Mouse (Mus musculus) forebrain, embryonic 12.5 days (tissue): ENCODE measurements around the gene Fundc1. TPM values are rescaled to one million over a fixed set of nuclear protein-coding genes. Genes with fewer than 3 reads are reported as not detected.
"Not testable (repeated sequence)": the region's sequence is repeated elsewhere in the genome, so short reads cannot be mapped to it uniquely, and the experiment has no call there.

Experiments
- ATAC-seq: fragments of 200-750 bp; cut with Nextera tagmentation; 2 replicates; pipeline ENCODE4 v1.8.0; 2017; ENCODE audit warnings: moderate TSS enrichment; ENCODE audit not compliant: low FRiP score
- H3K27ac ChIP-seq: fragments of 300-500 bp; sonication (generic); 2 replicates; pipeline ENCODE4 v1.5.1; 2016; ENCODE audit warnings: mild to moderate bottlenecking
- H3K27me3 ChIP-seq: fragments of 300-500 bp; sonication (generic); 2 replicates; pipeline ENCODE4 v1.6.1; 2016; ENCODE audit warnings: mild to moderate bottlenecking
- H3K36me3 ChIP-seq: fragments of 300-500 bp; sonication (generic); replicated peaks from 2 replicates; pipeline ENCODE4 v1.6.1; 2016; ENCODE audit warnings: mild to moderate bottlenecking
- H3K4me1 ChIP-seq: fragments of 300-500 bp; sonication (generic); 2 replicates; pipeline ENCODE4 v1.6.1; 2016
- H3K4me2 ChIP-seq: fragments of 300-500 bp; sonication (generic); 2 replicates; pipeline ENCODE4 v1.6.1; 2016; ENCODE audit warnings: mild to moderate bottlenecking, moderate library complexity
- H3K4me3 ChIP-seq: fragments of 300-500 bp; sonication (generic); replicated peaks from 2 replicates; pipeline ENCODE4 v1.5.1; 2016; ENCODE audit warnings: mild to moderate bottlenecking
- H3K9ac ChIP-seq: fragments of 300-500 bp; sonication (generic); 2 replicates; pipeline ENCODE4 v1.6.1; 2016; ENCODE audit warnings: mild to moderate bottlenecking
- H3K9me3 ChIP-seq: fragments of 300-500 bp; sonication (generic); 2 replicates; pipeline ENCODE4 v1.6.1; 2016
- WGBS: fragments of 180-500 bp; shearing (Covaris S2); methylation state at CpG from one replicate; pipeline ENCODE4 v1.1.7; 2016; 5-methylcytosine and 5-hydroxymethylcytosine counted together
- polyA plus RNA-seq: library from polyadenylated mRNA; unstranded; fragments of >200 nt; fragmentation: Nextera tagmentation; extraction: Ambion mirVana; gene quantifications from 2 replicates; pipeline ENCODE4 v1.2.1, GENCODE M21; 2016

Gene Fundc1
- polyA plus RNA-seq, result 56.0 and 56.5 TPM in 2 replicates

DNA sequence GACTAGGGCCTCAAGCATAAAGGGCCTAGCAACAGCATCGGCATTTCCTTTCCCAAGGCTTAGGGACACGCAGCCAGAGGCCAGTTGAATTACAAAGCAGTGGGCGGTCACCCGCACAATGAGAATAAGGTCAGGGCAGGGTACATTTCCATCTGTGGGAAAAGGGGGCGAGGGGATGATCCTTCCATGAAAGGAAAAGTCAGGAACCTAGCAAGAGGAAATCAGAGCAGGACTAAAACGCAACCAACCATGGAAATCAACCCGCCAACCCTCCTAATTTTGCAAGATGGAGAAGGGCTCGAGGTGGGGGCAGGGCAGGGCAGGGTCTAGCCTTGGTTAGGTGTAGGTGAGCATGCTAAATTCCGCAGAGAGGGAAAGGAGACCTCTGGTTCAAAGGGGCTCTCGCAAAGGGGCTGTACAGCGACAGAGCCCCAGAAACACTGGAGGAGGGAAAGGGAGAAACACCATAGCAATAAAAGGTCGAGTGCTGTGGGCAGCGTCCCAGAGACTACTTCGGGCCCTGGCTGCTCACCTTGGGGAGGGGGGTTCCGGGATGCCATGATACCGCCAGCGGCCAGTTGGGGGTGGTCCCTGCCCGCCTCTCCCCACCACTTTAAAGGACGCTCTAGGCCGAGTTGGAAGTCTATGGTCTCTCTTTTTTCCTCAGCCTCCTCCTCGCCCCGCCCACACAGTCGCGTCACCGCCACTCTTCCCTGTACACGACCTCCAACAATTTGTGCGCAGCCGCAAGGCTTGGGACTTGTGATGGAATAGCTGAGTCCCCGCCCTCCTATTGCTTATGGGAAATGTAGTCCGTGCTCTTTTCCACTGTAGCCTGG is at the start of gene Fundc1:
TSS of gene Fundc1 (minus strand) at position 705 of the 839 bp plus-strand sequence.
- no peaks in the 10 kb centered on the region for H3K4me1 ChIP-seq
- peak within 1 kb of the TSS; percentile 88 for H3K27ac ChIP-seq
- peak within 1 kb of the TSS; percentile 58 for H3K9ac ChIP-seq
- no peaks in the 10 kb centered on the region for H3K27me3 ChIP-seq
- H3K4me3 ChIP-seq, result peak within 1 kb of the TSS; percentile 44
- H3K9me3 ChIP-seq, result no peaks in the 10 kb centered on the region
- peak; percentile 98 for ATAC-seq
- H3K4me2 ChIP-seq, result peak within 1 kb of the TSS; percentile 48
- 9% methylated on average over 25 of the region's 30 CpGs for WGBS
- H3K36me3 ChIP-seq, result no peaks in the 10 kb centered on the region

DNA sequence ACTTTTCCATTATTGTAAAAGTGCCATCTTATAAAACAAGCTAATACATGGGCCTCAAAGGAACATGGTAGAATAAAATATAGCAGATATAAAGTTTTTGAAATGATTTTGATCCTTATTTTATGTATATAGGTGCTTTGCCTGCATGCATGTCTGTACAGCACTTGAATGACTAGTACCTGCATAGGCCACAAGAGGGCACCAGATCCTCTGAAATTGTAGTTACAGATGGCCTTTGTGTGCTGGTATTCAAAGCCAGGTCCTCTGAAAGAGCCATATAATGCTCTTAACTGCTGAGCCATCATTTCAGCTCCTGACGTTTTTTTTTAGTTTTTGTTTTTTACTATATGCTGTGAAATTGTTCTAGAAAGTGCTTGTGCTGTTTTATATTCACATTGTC is 39.1 kb upstream of the Fundc1 start:
- no peak overlapping the region for H3K4me2 ChIP-seq
- H3K27ac ChIP-seq, result no peak overlapping the region
- no peak overlapping the region for H3K9ac ChIP-seq
- H3K4me3 ChIP-seq, result no peak overlapping the region
- H3K4me1 ChIP-seq, result no peaks in the 10 kb centered on the region
- no peaks in the 10 kb centered on the region for H3K9me3 ChIP-seq
- WGBS, result 73% methylated on average over 1 of the region's 1 CpGs
- H3K36me3 ChIP-seq, result no peaks in the 10 kb centered on the region
- no peak for ATAC-seq
- H3K27me3 ChIP-seq, result no peaks in the 10 kb centered on the region

DNA sequence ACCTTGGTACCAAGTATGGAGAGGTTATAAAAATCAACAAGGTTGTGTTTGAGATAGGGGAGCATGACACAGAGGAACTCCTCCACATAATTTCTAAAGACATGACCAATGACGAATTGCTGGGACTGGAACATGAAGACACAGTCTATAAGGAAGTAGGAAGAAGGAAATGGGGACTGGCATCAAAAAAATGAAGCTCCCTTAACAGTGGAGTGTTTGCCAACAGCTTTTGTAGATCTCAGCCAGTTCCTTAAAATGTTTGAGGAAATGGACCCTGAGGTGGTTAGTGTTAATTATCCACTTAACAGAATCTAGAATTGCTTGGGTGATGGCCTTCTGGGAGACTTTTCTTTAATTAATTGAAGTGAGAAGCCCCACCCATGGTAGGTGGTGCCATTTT is 36.6 kb upstream of the Fundc1 start:
- H3K27ac ChIP-seq, result no peak overlapping the region
- no peak overlapping the region for H3K9ac ChIP-seq
- no peaks in the 10 kb centered on the region for H3K9me3 ChIP-seq
- no peak overlapping the region for H3K4me3 ChIP-seq
- no peak for ATAC-seq
- no peak overlapping the region for H3K4me2 ChIP-seq
- WGBS, result 71% methylated on average over 1 of the region's 1 CpGs
- H3K36me3 ChIP-seq, result no peaks in the 10 kb centered on the region
- H3K4me1 ChIP-seq, result no peaks in the 10 kb centered on the region
- no peaks in the 10 kb centered on the region for H3K27me3 ChIP-seq

DNA sequence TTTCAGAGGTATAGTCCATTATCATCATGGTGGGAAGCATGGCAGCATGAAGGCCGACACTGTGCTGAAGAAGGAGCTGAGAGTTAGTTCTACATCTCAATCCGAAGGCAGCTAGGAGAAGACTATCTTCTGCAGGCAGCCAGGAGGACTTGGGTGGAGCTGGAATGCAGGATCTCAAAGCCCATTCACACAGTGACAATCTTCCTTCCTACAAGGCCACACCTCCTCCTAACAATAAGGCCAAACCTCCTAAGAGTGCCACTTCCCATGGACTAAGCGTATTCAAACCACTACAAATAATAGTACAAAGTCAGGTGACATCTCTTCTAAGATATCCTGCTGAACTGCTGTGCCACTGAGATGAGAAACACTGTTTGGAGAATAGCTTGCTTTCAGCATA is 35.5 kb upstream of the Fundc1 start:
- 83% methylated on average over 3 of the region's 3 CpGs for WGBS
- Histone ChIP-seq H3K4me1 (no peaks in the 10 kb centered on the region), H3K4me2 (no peak overlapping the region), H3K9me3 (no peaks in the 10 kb centered on the region), H3K27me3 (no peaks in the 10 kb centered on the region), H3K4me3 (no peak overlapping the region), H3K36me3 (no peaks in the 10 kb centered on the region), H3K9ac (no peak overlapping the region), H3K27ac (no peak overlapping the region)
- ATAC-seq, result no peak

DNA sequence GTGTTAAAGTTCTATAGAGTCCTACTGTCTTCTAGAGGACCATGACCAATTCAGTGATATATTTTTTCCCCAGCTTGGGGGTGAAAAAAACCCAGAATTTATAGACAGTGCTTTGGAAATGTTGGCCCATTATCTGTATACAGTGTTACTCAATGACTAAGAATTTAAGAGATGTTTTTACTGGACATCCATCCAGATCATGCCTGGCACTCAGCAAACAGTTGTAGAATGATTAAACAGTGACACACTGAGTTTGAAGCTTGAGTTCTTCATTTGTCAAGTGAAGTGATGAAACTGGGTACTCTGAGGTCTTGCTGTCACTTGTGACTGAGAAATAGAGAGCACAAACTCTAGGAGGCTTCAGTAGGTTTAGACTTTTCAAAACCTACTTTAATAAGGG is 21.2 kb upstream of the Fundc1 start:
- H3K9me3 ChIP-seq, result no peaks in the 10 kb centered on the region
- no peak for ATAC-seq
- H3K27me3 ChIP-seq, result no peaks in the 10 kb centered on the region
- no peak overlapping the region for H3K4me2 ChIP-seq
- no peak overlapping the region for H3K4me3 ChIP-seq
- no peaks in the 10 kb centered on the region for H3K4me1 ChIP-seq
- no peak overlapping the region for H3K9ac ChIP-seq
- H3K27ac ChIP-seq, result no peak overlapping the region
- no peaks in the 10 kb centered on the region for H3K36me3 ChIP-seq

DNA sequence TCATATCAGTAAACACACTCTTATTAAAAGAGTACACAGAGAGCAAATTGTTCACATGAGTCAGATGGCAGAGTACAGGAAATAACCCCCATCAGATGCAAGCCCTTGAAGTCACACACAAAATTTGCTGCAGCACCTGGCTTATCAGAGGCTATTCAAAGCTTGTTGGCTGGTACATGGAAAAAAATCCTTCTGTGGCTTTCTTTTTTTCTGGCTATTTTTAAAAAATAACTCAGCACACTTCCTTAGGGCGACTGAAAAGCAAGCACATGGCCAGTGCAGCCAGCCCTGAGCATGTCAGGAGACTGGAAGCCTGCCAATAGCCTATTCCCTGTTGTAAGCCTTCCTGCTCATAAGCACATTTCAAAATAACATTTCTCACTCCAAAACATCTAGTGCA is 18.6 kb upstream of the Fundc1 start:
- Histone ChIP-seq H3K4me3 (no peak overlapping the region), H3K27me3 (no peaks in the 10 kb centered on the region), H3K9me3 (no peaks in the 10 kb centered on the region), H3K4me2 (no peak overlapping the region), H3K27ac (no peak overlapping the region), H3K9ac (no peak overlapping the region), H3K4me1 (no peaks in the 10 kb centered on the region), H3K36me3 (no peaks in the 10 kb centered on the region)
- no peak for ATAC-seq
- 48% methylated on average over 1 of the region's 1 CpGs for WGBS

DNA sequence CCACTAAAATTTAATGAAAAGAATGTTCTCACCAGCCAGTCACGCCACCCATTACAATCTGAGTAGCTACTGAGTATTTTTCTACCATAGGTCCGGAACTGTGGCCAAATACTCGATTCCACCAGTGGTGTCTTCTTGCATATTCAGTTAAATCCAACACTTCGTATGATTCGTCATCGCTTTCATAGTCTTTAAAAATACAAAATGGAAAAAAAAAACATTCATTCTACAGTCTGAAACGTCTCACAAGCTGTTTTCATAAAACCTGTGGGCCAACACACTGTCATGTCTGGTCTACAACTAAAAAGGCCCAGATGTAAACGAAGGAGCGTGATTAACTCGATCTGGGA is 879 bp downstream of the Fundc1 start:
- Histone ChIP-seq H3K36me3 (no peaks in the 10 kb centered on the region), H3K27me3 (no peaks in the 10 kb centered on the region), H3K27ac (peak overlapping the region; percentile 88), H3K9me3 (no peaks in the 10 kb centered on the region), H3K4me3 (peak overlapping the region; percentile 44), H3K4me2 (peak overlapping the region; percentile 48), H3K9ac (peak overlapping the region; percentile 58), H3K4me1 (no peaks in the 10 kb centered on the region)
- ATAC-seq, result no peak
- 23% methylated on average over 10 of the region's 10 CpGs for WGBS

DNA sequence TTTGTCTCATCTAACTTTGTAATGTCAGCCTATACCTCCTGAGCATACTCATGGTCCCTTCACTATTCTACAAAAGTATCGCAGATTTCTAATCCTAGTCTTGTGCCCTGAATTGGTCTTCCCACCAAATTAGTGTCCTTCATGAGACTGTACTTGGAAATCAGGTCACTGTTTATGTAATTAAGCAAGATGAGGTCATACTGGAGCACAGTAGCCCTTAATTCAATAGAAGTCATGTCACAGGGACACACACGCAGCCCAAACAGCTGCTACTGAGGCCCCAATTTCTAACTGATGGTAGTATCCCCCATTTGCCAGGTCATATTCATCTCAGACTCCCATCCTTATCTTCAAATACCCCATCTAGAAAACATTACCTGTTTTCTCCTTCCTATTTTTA is 3.5 kb downstream of the Fundc1 start:
- Histone ChIP-seq H3K4me3 (no peak overlapping the region), H3K27ac (no peak overlapping the region), H3K9me3 (no peaks in the 10 kb centered on the region), H3K9ac (no peak overlapping the region), H3K4me1 (no peaks in the 10 kb centered on the region), H3K27me3 (no peaks in the 10 kb centered on the region), H3K36me3 (no peaks in the 10 kb centered on the region), H3K4me2 (no peak overlapping the region)
- no peak for ATAC-seq
- 86% methylated on average over 2 of the region's 2 CpGs for WGBS

DNA sequence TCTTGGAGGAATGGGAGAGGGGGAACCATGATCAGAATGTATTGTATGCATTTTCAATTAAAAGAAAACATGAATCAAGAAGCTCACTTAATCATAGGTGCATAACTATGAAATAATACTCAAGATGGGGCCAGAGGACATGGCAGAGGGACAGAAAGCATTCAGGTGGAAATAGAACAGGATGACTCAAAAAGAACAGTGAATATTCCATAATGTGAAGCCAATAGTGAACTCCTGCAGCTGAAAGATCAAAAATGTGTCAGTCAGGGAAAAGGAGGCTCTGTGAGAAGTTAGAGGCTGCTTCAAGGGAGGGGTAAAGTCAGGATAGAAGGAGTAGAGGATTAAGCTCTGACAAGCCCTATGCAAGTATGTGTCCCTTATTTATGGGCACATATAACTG is 6.4 kb downstream of the Fundc1 start:
- Histone ChIP-seq H3K27ac (no peak overlapping the region), H3K9ac (no peak overlapping the region), H3K27me3 (no peaks in the 10 kb centered on the region), H3K4me3 (no peak overlapping the region), H3K36me3 (no peaks in the 10 kb centered on the region), H3K4me1 (no peaks in the 10 kb centered on the region), H3K4me2 (no peak overlapping the region), H3K9me3 (no peaks in the 10 kb centered on the region)
- no peak for ATAC-seq

DNA sequence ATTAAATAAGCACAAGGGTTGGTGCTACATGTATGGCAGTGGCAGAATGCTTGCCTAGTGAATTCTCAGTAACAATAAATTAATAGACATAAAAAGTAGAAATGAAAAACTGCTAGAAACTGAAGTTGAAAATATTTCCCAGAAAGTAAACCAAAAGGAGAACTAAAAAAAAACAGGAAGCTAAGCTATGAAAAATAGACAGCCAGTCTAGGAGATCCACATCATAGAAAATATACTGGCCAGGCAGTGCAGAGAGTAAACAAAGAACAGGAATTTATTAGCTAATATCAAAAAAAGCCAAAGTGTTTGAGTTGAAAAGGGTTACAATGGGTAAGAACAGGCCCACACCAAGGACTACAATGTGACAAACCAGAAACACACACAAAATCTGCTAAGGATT is 7.4 kb downstream of the Fundc1 start:
- Histone ChIP-seq H3K4me1 (no peaks in the 10 kb centered on the region), H3K9me3 (no peaks in the 10 kb centered on the region), H3K27me3 (no peaks in the 10 kb centered on the region), H3K36me3 (no peaks in the 10 kb centered on the region), H3K9ac (no peak overlapping the region), H3K27ac (no peak overlapping the region), H3K4me3 (no peak overlapping the region), H3K4me2 (no peak overlapping the region)
- ATAC-seq, result no peak

DNA sequence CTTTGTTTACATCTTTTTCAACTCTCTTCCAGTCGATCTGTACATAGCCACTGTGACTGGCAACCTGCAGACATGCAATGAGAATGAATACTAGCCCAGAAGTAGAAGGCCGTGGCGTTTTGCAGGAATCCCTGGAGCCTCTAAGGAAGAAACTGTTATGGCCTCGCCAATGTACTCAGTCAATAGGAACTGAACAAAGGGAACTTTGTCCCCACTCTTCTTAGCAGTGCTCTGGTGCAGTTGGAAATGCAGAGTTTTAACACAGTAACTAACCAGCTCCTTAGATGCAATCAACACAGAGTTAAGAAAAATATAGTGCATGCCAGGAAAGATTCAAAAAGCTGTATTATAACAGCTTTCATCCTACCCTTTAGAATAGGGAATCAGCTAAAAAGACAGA is 13.4 kb downstream of the Fundc1 start:
- no peaks in the 10 kb centered on the region for H3K27me3 ChIP-seq
- no peak overlapping the region for H3K4me2 ChIP-seq
- H3K36me3 ChIP-seq, result no peaks in the 10 kb centered on the region
- peak overlapping the region; percentile 46; the same call in 1 of the 2 replicates for H3K27ac ChIP-seq
- WGBS, result 29% methylated on average over 4 of the region's 4 CpGs
- no peak overlapping the region for H3K4me3 ChIP-seq
- ATAC-seq, result peak; percentile 53; the same call in 1 of the 2 replicates
- no peak overlapping the region for H3K9ac ChIP-seq
- no peaks in the 10 kb centered on the region; the same call in 1 of the 2 replicates for H3K4me1 ChIP-seq
- no peaks in the 10 kb centered on the region for H3K9me3 ChIP-seq

DNA sequence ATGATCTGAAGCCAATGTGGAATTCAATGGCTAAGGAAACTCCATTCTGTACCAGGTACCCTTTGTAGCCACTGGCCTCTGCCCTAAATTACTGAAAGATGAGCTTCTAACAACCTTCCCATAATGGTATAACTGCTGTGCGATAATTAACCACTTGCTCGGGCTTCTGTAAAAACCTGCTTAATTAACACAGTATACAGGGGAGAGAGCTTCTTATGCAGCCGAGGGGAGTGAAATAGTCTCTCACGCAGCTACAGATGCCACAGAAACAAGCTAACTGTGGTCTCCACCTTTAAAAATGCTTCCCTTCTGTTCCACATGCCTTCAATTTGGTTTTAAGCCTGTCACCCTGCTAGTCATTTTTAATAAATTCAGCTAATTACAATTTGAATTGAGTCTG is 17.6 kb downstream of the Fundc1 start:
- H3K4me3 ChIP-seq, result no peak overlapping the region
- no peaks in the 10 kb centered on the region for H3K27me3 ChIP-seq
- no peaks in the 10 kb centered on the region for H3K9me3 ChIP-seq
- WGBS, result 38% methylated on average over 4 of the region's 4 CpGs
- no peaks in the 10 kb centered on the region for H3K36me3 ChIP-seq
- H3K4me2 ChIP-seq, result no peak overlapping the region
- peak; percentile 60; the same call in 1 of the 2 replicates for ATAC-seq
- no peaks in the 10 kb centered on the region; the same call in 1 of the 2 replicates for H3K4me1 ChIP-seq
- H3K27ac ChIP-seq, result no peak overlapping the region
- H3K9ac ChIP-seq, result no peak overlapping the region

DNA sequence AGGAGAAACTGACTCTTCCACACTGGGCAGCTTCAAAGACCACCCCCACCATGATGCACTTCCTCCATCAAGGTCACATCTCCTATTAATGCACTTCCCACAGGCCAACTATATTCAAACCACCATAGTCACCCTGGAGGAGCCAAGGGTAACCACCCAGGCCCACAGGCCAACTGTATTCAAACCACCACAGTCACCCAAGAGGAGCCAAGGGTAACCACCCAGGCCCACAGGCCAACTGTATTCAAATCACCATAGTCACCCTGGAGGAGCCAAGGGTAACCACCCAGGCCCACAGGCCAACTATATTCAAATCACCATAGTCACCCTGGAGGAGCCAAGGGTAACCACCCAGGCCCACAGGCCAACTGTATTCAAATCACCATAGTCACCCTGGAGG is 20.5 kb downstream of the Fundc1 start:
- H3K27ac ChIP-seq, H3K27me3 ChIP-seq, H3K9ac ChIP-seq, H3K36me3 ChIP-seq, H3K4me1 ChIP-seq, H3K4me3 ChIP-seq, ATAC-seq, H3K9me3 ChIP-seq, H3K4me2 ChIP-seq: not testable (repeated sequence)
